Mouse (Mus musculus): ENCODE data around the gene Pakap. TPM values are rescaled to one million over a fixed set of nuclear protein-coding genes. Genes with fewer than 3 reads are reported as not detected.

The Pakap gene
- total and polyA plus RNA-seq, 3 experiments: not detected

DNA sequence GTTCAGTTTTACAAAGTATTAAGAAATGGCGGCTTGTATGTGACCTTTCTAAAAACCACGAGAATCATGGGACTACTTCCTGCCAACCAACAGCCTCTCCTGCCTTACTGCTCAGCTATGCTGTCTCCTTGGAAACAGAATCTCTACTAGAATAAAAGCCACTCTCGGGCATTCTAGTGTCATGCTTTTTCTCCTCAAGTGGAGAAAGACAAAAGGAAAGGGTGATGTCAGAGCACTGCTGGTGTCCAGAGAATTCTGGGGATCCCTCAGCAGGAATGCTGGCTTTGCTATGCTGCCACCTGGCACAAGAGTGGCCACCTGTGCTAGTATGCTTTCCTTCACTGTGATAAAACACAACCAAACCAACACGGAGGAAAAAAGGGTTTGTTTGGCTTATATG, 92.5 kb downstream of the Pakap start:
- ATAC-seq (ENCODE audit: extremely low read depth, insufficient number of reproducible peaks, low FRiP score, poor library complexity, severe bottlenecking): no peak
- peaks cover 54% of the 10 kb centered on the region for H3K9me3 ChIP-seq (replicated peaks)
- no peaks in the 10 kb centered on the region for H3K27me3 ChIP-seq (ENCODE audit: insufficient read depth, low read length)
- DNase-seq (ENCODE audit: low spot score): no peak
- TF ChIP-seq TAL1 (conservative IDR thresholded peaks at IDR 0.05; ENCODE audit: low read depth, low read length) (no peak), CTCF (IDR thresholded peaks at IDR 0.05; ENCODE audit: low read depth, low read length) (no peak), POLR2AphosphoS5 (IDR thresholded peaks at IDR 0.05; ENCODE audit: insufficient replicate concordance, low read depth, low read length) (no peak), GATA1 (IDR thresholded peaks at IDR 0.05; ENCODE audit: borderline replicate concordance, low read length) (no peak), GATA2 (IDR thresholded peaks at IDR 0.05; ENCODE audit: borderline replicate concordance, low read depth, low read length) (no peak)
- no peaks in the 10 kb centered on the region for H3K4me1 ChIP-seq (ENCODE audit: insufficient read depth, low read depth, low read length)
- H3K36me3 ChIP-seq (replicated peaks): no peaks in the 10 kb centered on the region
- H3K4me3 ChIP-seq (ENCODE audit: low read depth, low read length): no peak overlapping the region

GRCm38 (mm10) chr4:57666101-57666500, 98.1 kb downstream of the Pakap start:
- no peaks in the 10 kb centered on the region for H3K36me3 ChIP-seq (replicated peaks)
- DNase-seq (ENCODE audit: low spot score) (no peak), ATAC-seq (ENCODE audit: extremely low read depth, insufficient number of reproducible peaks, low FRiP score, poor library complexity, severe bottlenecking) (no peak)
- H3K4me1 ChIP-seq (ENCODE audit: insufficient read depth, low read depth, low read length): no peaks in the 10 kb centered on the region
- no peaks in the 10 kb centered on the region for H3K27me3 ChIP-seq (ENCODE audit: insufficient read depth, low read length)
- no peak overlapping the region for H3K4me3 ChIP-seq (ENCODE audit: low read depth, low read length)
- TF ChIP-seq GATA2 (IDR thresholded peaks at IDR 0.05; ENCODE audit: borderline replicate concordance, low read depth, low read length): no peak
- no peak for TF ChIP-seq GATA1 (IDR thresholded peaks at IDR 0.05; ENCODE audit: borderline replicate concordance, low read length)
- TF ChIP-seq POLR2AphosphoS5 (IDR thresholded peaks at IDR 0.05; ENCODE audit: insufficient replicate concordance, low read depth, low read length): no peak
- no peak for TF ChIP-seq TAL1 (conservative IDR thresholded peaks at IDR 0.05; ENCODE audit: low read depth, low read length)
- TF ChIP-seq CTCF (IDR thresholded peaks at IDR 0.05; ENCODE audit: low read depth, low read length): no peak
- peaks cover 60% of the 10 kb centered on the region for H3K9me3 ChIP-seq (replicated peaks)

DNA sequence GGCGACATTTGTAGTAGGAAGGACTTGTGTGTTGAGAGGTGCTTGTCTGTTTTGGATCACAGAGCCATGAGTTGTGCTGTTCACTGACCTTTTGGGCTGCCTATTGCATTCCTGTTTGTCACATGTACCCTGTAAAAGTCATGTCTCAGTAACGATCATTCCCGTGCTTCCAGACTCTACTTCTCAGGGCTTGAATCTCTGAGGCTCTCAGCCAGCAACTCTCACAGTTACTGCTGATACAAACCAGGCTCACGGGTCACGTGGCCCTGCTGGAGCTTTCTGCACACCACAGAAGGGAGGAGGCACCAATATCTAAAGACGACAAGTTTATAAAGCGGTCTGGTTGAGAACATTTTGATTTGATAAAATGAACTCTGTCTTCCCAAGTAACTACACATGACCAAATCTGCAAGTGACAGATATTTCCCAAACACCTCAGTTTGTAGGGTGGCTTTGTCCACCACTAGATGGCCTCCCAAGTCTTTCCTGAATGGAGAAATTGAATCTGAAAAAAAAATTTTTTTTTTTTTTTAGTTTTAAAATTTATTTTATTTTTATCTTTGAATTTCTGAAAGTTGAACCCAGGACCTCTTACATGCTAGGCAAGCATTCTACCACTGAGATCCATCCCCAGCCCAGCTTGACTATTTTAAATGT, 103.0 kb downstream of the Pakap start:
- Histone ChIP-seq H3K9me3 (replicated peaks) (peaks cover 63% of the 10 kb centered on the region), H3K4me3 (ENCODE audit: low read depth, low read length) (no peak overlapping the region), H3K27me3 (ENCODE audit: insufficient read depth, low read length) (no peaks in the 10 kb centered on the region), H3K4me1 (ENCODE audit: insufficient read depth, low read depth, low read length) (no peaks in the 10 kb centered on the region), H3K36me3 (replicated peaks) (no peaks in the 10 kb centered on the region)
- DNase-seq (ENCODE audit: low spot score) (no peak), ATAC-seq (ENCODE audit: extremely low read depth, insufficient number of reproducible peaks, low FRiP score, poor library complexity, severe bottlenecking) (no peak)
- TF ChIP-seq TAL1 (conservative IDR thresholded peaks at IDR 0.05; ENCODE audit: low read depth, low read length): no peak
- no peak for TF ChIP-seq GATA1 (IDR thresholded peaks at IDR 0.05; ENCODE audit: borderline replicate concordance, low read length)
- no peak for TF ChIP-seq POLR2AphosphoS5 (IDR thresholded peaks at IDR 0.05; ENCODE audit: insufficient replicate concordance, low read depth, low read length)
- no peak for TF ChIP-seq GATA2 (IDR thresholded peaks at IDR 0.05; ENCODE audit: borderline replicate concordance, low read depth, low read length)
- no peak for TF ChIP-seq CTCF (IDR thresholded peaks at IDR 0.05; ENCODE audit: low read depth, low read length)

DNA sequence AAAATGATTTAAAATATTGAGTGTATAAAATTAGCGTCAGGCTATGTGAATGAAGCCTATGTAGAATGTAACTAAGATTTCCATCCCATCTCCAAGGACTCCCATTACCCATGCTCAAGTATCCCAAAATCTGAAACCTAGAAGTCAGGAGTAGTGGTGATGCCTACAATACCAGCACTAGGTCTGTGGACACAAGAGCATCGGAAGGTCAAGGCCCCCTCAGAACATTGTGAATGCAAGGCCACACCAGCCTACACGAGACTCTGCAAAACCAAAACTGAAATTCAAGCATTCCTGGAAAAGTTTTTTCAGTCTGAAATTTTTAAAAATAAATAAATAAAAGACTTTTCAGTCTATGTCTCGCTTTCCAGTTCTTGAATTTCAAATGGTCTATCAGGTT, 104.6 kb downstream of the Pakap start:
- H3K27me3 ChIP-seq (ENCODE audit: insufficient read depth, low read length): no peaks in the 10 kb centered on the region
- no peaks in the 10 kb centered on the region for H3K4me1 ChIP-seq (ENCODE audit: insufficient read depth, low read depth, low read length)
- TF ChIP-seq GATA2 (IDR thresholded peaks at IDR 0.05; ENCODE audit: borderline replicate concordance, low read depth, low read length) (no peak), CTCF (IDR thresholded peaks at IDR 0.05; ENCODE audit: low read depth, low read length) (no peak), GATA1 (IDR thresholded peaks at IDR 0.05; ENCODE audit: borderline replicate concordance, low read length) (no peak), POLR2AphosphoS5 (IDR thresholded peaks at IDR 0.05; ENCODE audit: insufficient replicate concordance, low read depth, low read length) (no peak), TAL1 (conservative IDR thresholded peaks at IDR 0.05; ENCODE audit: low read depth, low read length) (no peak)
- H3K4me3 ChIP-seq (ENCODE audit: low read depth, low read length): no peak overlapping the region
- no peaks in the 10 kb centered on the region for H3K36me3 ChIP-seq (replicated peaks)
- DNase-seq (ENCODE audit: low spot score) (no peak), ATAC-seq (ENCODE audit: extremely low read depth, insufficient number of reproducible peaks, low FRiP score, poor library complexity, severe bottlenecking) (no peak)
- peaks cover 57% of the 10 kb centered on the region for H3K9me3 ChIP-seq (replicated peaks)

- ATAC-seq (ENCODE audit: extremely low read depth, insufficient number of reproducible peaks, low FRiP score, poor library complexity, severe bottlenecking): no peak
- TF ChIP-seq POLR2AphosphoS5 (IDR thresholded peaks at IDR 0.05; ENCODE audit: insufficient replicate concordance, low read depth, low read length) (no peak), GATA2 (IDR thresholded peaks at IDR 0.05; ENCODE audit: borderline replicate concordance, low read depth, low read length) (no peak), GATA1 (IDR thresholded peaks at IDR 0.05; ENCODE audit: borderline replicate concordance, low read length) (no peak), CTCF (IDR thresholded peaks at IDR 0.05; ENCODE audit: low read depth, low read length) (no peak), TAL1 (conservative IDR thresholded peaks at IDR 0.05; ENCODE audit: low read depth, low read length) (no peak)
Observed at GRCm38 (mm10) chr4:57672996-57673906, 105.3 kb downstream of the Pakap start.

GRCm38 (mm10) chr4:57674351-57674750, 106.4 kb downstream of the Pakap start:
- Histone ChIP-seq H3K4me1 (ENCODE audit: insufficient read depth, low read depth, low read length) (no peaks in the 10 kb centered on the region), H3K9me3 (replicated peaks) (peaks cover 55% of the 10 kb centered on the region), H3K27me3 (ENCODE audit: insufficient read depth, low read length) (no peaks in the 10 kb centered on the region), H3K36me3 (replicated peaks) (no peaks in the 10 kb centered on the region), H3K4me3 (ENCODE audit: low read depth, low read length) (no peak overlapping the region)
- DNase-seq (ENCODE audit: low spot score) (no peak), ATAC-seq (ENCODE audit: extremely low read depth, insufficient number of reproducible peaks, low FRiP score, poor library complexity, severe bottlenecking) (no peak)
- no peak for TF ChIP-seq GATA2 (IDR thresholded peaks at IDR 0.05; ENCODE audit: borderline replicate concordance, low read depth, low read length)
- TF ChIP-seq POLR2AphosphoS5 (IDR thresholded peaks at IDR 0.05; ENCODE audit: insufficient replicate concordance, low read depth, low read length): no peak
- no peak for TF ChIP-seq TAL1 (conservative IDR thresholded peaks at IDR 0.05; ENCODE audit: low read depth, low read length)
- TF ChIP-seq CTCF (IDR thresholded peaks at IDR 0.05; ENCODE audit: low read depth, low read length): no peak
- no peak for TF ChIP-seq GATA1 (IDR thresholded peaks at IDR 0.05; ENCODE audit: borderline replicate concordance, low read length)

More at GRCm38 (mm10) chr4:57672996-57673906, 105.3 kb downstream of the Pakap start:
- Histone ChIP-seq H3K27me3 (ENCODE audit: insufficient read depth, low read length) (no peaks in the 10 kb centered on the region), H3K36me3 (replicated peaks) (no peaks in the 10 kb centered on the region), H3K9me3 (replicated peaks) (peaks cover 57% of the 10 kb centered on the region), H3K4me3 (ENCODE audit: low read depth, low read length) (no peak overlapping the region), H3K4me1 (ENCODE audit: insufficient read depth, low read depth, low read length) (no peaks in the 10 kb centered on the region)
- no peak for DNase-seq (ENCODE audit: low spot score)

All from G1E (cell line).